Mouse (Mus musculus): ENCODE data around the gene Col18a1.

GRCm38 (mm10) chr10:77070072-77070471 is 96.3 kb downstream of the Col18a1 start:
- TF ChIP-seq POLR2A (IDR thresholded peaks at IDR 0.05; ENCODE audit: borderline replicate concordance, extremely low read depth, insufficient read depth, insufficient read length, poor library complexity, severe bottlenecking), result no peak
- TF ChIP-seq CTCF (IDR thresholded peaks at IDR 0.05; ENCODE audit: borderline replicate concordance, extremely low read depth, insufficient read depth, insufficient read length), result peak; percentile 76
